Mouse (Mus musculus) limb, embryonic 12.5 days (tissue): ENCODE measurements around the gene Pcmtd2. TPM values are rescaled to one million over a fixed set of nuclear protein-coding genes. Genes with fewer than 3 reads are reported as not detected.

ENCODE experiments used
- ATAC-seq: fragments of 200-750 bp; cut with Nextera tagmentation; 2 replicates; pipeline ENCODE4 v1.8.0; 2017; ENCODE audit warnings: low read depth, moderate TSS enrichment; ENCODE audit not compliant: insufficient number of reproducible peaks, insufficient read depth, low FRiP score, low TSS enrichment
- H3K27ac ChIP-seq: fragments of 300-500 bp; sonication (generic); 2 replicates; pipeline ENCODE4 v1.5.1; 2016; ENCODE audit warnings: mild to moderate bottlenecking, moderate library complexity
- H3K27me3 ChIP-seq: fragments of 300-500 bp; sonication (generic); 2 replicates; pipeline ENCODE4 v1.6.1; 2016; ENCODE audit warnings: mild to moderate bottlenecking, moderate library complexity
- H3K36me3 ChIP-seq: fragments of 300-500 bp; sonication (generic); 2 replicates; pipeline ENCODE4 v1.6.1; 2016; ENCODE audit warnings: mild to moderate bottlenecking, moderate library complexity
- H3K4me1 ChIP-seq: fragments of 300-500 bp; sonication (generic); replicated peaks from 2 replicates; pipeline ENCODE4 v1.6.1; 2016
- H3K4me2 ChIP-seq: fragments of 300-500 bp; sonication (generic); 2 replicates; pipeline ENCODE4 v1.6.1; 2016; ENCODE audit warnings: mild to moderate bottlenecking, moderate library complexity
- H3K4me3 ChIP-seq: fragments of 300-500 bp; sonication (generic); replicated peaks from 2 replicates; pipeline ENCODE4 v1.5.1; 2016; ENCODE audit warnings: mild to moderate bottlenecking
- H3K9ac ChIP-seq: fragments of 300-500 bp; sonication (generic); replicated peaks from 2 replicates; pipeline ENCODE4 v1.6.1; 2016; ENCODE audit warnings: mild to moderate bottlenecking, moderate library complexity
- H3K9me3 ChIP-seq: fragments of 300-500 bp; sonication (generic); 2 replicates; pipeline ENCODE4 v1.6.1; 2016; ENCODE audit warnings: mild to moderate bottlenecking, moderate library complexity
- WGBS: fragments of 180-500 bp; shearing (Covaris S2); methylation state at CpG from one replicate; pipeline ENCODE4 v1.1.7; 2016; 5-methylcytosine and 5-hydroxymethylcytosine counted together
- polyA plus RNA-seq: library from polyadenylated mRNA; unstranded; fragments of >200 nt; fragmentation: Nextera tagmentation; extraction: Ambion mirVana; gene quantifications from 2 replicates; pipeline ENCODE4 v1.2.1, GENCODE M21; 2016

The Pcmtd2 gene
- polyA plus RNA-seq, 1 experiment from 2014 or later, result 44.3 TPM

GRCm38 (mm10) chr2:181864536-181864860 lies 26.8 kb downstream of the Pcmtd2 start:
- WGBS, result under 1% methylated on average over 22 of the region's 22 CpGs

DNA sequence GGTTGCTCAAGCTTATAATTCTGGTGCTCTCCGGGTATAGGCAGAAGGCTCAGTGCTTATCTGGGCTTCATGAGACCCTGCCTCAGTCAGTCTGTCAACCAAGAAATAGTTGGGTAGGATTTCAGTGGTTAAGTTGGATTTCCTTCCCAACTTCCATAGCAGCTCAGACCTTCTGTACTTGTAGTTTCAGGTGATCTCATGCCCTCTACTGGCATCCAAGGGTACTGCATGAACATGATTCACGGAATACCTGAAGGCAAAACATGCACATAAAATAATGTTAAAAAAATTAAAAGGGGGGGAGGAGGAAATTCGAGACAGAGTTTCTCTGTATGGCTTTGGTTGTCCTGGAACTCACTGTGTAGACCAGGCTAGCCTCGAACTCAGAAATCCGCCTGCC lies 29.3 kb downstream of the Pcmtd2 start:
- Histone ChIP-seq H3K27ac (no peak overlapping the region), H3K36me3 (peaks cover 39% of the 10 kb centered on the region), H3K27me3 (no peaks in the 10 kb centered on the region), H3K4me3 (no peak overlapping the region), H3K9me3 (no peaks in the 10 kb centered on the region), H3K4me1 (peaks cover 14% of the 10 kb centered on the region), H3K4me2 (no peak overlapping the region), H3K9ac (no peak overlapping the region)
- 63% methylated on average over 5 of the region's 5 CpGs for WGBS
- ATAC-seq, result no peak

More at GRCm38 (mm10) chr2:181864536-181864860, 26.8 kb downstream of the Pcmtd2 start:
- Histone ChIP-seq H3K9ac (peak overlapping the region; percentile 77), H3K36me3 (peaks cover 24% of the 10 kb centered on the region), H3K4me1 (peaks cover 14% of the 10 kb centered on the region), H3K4me2 (peak overlapping the region; percentile 85), H3K4me3 (peak overlapping the region; percentile 74), H3K27ac (peak overlapping the region; percentile 84), H3K27me3 (no peaks in the 10 kb centered on the region), H3K9me3 (no peaks in the 10 kb centered on the region)
- peak; percentile 15; the same call in 1 of the 2 replicates for ATAC-seq

DNA sequence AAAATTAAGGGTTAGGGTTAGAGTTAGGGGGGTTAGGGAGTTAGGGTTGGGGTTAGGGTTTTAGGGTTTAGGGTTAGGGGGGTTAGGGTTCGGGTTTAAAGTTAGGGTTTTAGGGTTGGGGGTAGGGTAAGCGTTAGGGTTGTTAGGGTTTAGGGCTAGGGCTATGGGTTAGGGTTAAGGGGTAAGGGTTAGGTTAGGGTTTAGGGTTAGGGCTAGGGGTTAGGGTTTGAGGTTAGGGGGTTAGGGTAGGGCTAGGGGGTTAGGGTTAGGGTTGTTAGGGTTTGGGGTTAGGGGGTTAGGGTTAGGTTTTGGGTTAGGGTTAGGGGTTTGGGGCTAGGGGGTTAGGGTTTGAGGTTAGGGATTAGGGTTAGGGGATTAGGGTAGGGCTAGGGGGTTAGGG lies 33.4 kb downstream of the Pcmtd2 start:
- H3K27ac ChIP-seq, result no peak overlapping the region
- peaks cover 45% of the 10 kb centered on the region for H3K36me3 ChIP-seq
- H3K4me2 ChIP-seq, result no peak overlapping the region
- H3K4me1 ChIP-seq, result no peaks in the 10 kb centered on the region
- WGBS, result 89% methylated on average over 2 of the region's 2 CpGs
- no peak overlapping the region for H3K4me3 ChIP-seq
- H3K27me3 ChIP-seq, result no peaks in the 10 kb centered on the region
- H3K9ac ChIP-seq, result no peak overlapping the region
- ATAC-seq, result no peak
- no peaks in the 10 kb centered on the region for H3K9me3 ChIP-seq

DNA sequence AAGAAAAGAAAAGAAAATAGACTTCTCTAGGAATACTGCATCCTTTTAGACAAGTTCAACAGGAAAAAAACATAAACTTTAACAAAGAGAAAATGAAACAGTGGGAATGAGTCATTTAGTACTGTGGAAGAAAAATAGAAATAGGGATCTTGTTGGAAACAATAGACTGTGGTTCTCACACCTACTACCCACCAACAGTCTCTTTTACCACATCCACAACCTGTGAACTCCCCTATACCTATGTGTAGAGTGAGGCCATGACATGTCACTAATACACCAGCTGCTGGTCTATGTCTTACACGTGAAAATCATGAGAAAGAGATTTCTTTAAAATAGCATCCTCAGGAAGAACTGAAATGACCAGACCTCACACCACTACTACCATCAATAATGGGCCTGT lies 41.2 kb downstream of the Pcmtd2 start:
- 81% methylated on average over 1 of the region's 1 CpGs for WGBS
- Histone ChIP-seq H3K4me3 (no peak overlapping the region), H3K9me3 (no peaks in the 10 kb centered on the region), H3K4me1 (no peaks in the 10 kb centered on the region), H3K27me3 (no peaks in the 10 kb centered on the region), H3K27ac (no peak overlapping the region), H3K4me2 (no peak overlapping the region), H3K9ac (no peak overlapping the region), H3K36me3 (peaks cover 12% of the 10 kb centered on the region)
- ATAC-seq, result no peak

GRCm38 (mm10) chr2:181883022-181883749 lies 45.5 kb downstream of the Pcmtd2 start:
- Histone ChIP-seq H3K9me3 (no peaks in the 10 kb centered on the region), H3K27ac (no peak overlapping the region), H3K4me3 (no peak overlapping the region), H3K36me3 (peaks cover 4% of the 10 kb centered on the region; the same call in 1 of the 2 replicates), H3K27me3 (no peaks in the 10 kb centered on the region), H3K9ac (no peak overlapping the region), H3K4me2 (no peak overlapping the region), H3K4me1 (no peaks in the 10 kb centered on the region)
- ATAC-seq, result no peak
- WGBS, result 77% methylated on average over 3 of the region's 3 CpGs

Other genes with a start within 250 kb of the Pcmtd2 start
- gene Prpf6, start 246.0 kb upstream of the Pcmtd2 start, polyA plus RNA-seq, result 78.0 and 79.3 TPM in 2 replicates
- 63.5 and 69.0 TPM in 2 replicates for gene Zfp512b, start 245.1 kb upstream of the Pcmtd2 start, polyA plus RNA-seq
- gene Samd10, start 238.6 kb upstream of the Pcmtd2 start, polyA plus RNA-seq, result 11.6 and 13.0 TPM in 2 replicates
- gene Gm29797, start 180.8 kb upstream of the Pcmtd2 start, polyA plus RNA-seq, result 0.29 and 0.58 TPM in 2 replicates
- 22.4 and 23.4 TPM in 2 replicates for gene Sox18, start 166.2 kb upstream of the Pcmtd2 start, polyA plus RNA-seq
- 31.6 and 33.3 TPM in 2 replicates for gene Tcea2, start 157.5 kb upstream of the Pcmtd2 start, polyA plus RNA-seq
- 71.0 and 88.8 TPM in 2 replicates for gene Rgs19, start 143.9 kb upstream of the Pcmtd2 start, polyA plus RNA-seq
- gene Lkaaear1, start 139.4 kb upstream of the Pcmtd2 start, polyA plus RNA-seq, result not detected in 2 replicates
- 0.90 and 1.2 TPM in 2 replicates for gene Oprl1, start 122.8 kb upstream of the Pcmtd2 start, polyA plus RNA-seq
- 0.15 and 0.53 TPM in 2 replicates for gene Myt1, start 74.5 kb upstream of the Pcmtd2 start, polyA plus RNA-seq
- 91.4 and 97.7 TPM in 2 replicates for gene Polr3k, start 26.5 kb downstream of the Pcmtd2 start, polyA plus RNA-seq
- not detected in 2 replicates for gene Gm14496, start 153.3 kb downstream of the Pcmtd2 start, polyA plus RNA-seq